Mouse (Mus musculus) liver, adult 2 months (tissue): ENCODE measurements around the gene Kif5c. TPM values are rescaled to one million over a fixed set of nuclear protein-coding genes. Genes with fewer than 3 reads are reported as not detected.

Experiments used
- DNase-seq: peaks from one replicate; pipeline ENCODE4 v3.0.0-alpha.2; 2011; ENCODE audit warnings: low read depth, low spot score; ENCODE audit errors: extremely low read depth
- H3K27ac ChIP-seq: fragments of 200-500 bp; replicated peaks from 2 replicates; pipeline ENCODE4 v1.5.1; 2012; ENCODE audit warnings: low read depth, mild to moderate bottlenecking, control low read depth, inconsistent platforms, low read length; ENCODE audit not compliant: insufficient read depth
- H3K27me3 ChIP-seq: fragments of 200-500 bp; 2 replicates; pipeline ENCODE4 v1.6.1; 2012; ENCODE audit warnings: mild to moderate bottlenecking, moderate library complexity, low read length, inconsistent platforms; ENCODE audit not compliant: control insufficient read depth, insufficient read depth
- H3K36me3 ChIP-seq: fragments of 200-500 bp; 2 replicates; pipeline ENCODE4 v1.6.1; 2012; ENCODE audit warnings: low read length, inconsistent platforms; ENCODE audit not compliant: control insufficient read depth, insufficient read depth
- H3K4me1 ChIP-seq: fragments of 200-500 bp; 2 replicates; pipeline ENCODE4 v1.6.1; 2011; ENCODE audit warnings: low read length; ENCODE audit not compliant: control insufficient read depth, insufficient read depth
- H3K4me3 ChIP-seq: fragments of 200-500 bp; 2 replicates; pipeline ENCODE4 v1.5.1; 2011; ENCODE audit warnings: low read depth, mild to moderate bottlenecking, control low read depth, low read length, moderate library complexity; ENCODE audit not compliant: insufficient read depth
- H3K79me2 ChIP-seq: fragments of 200-500 bp; 2 replicates; pipeline ENCODE4 v1.6.1; 2012; ENCODE audit warnings: inconsistent platforms, mild to moderate bottlenecking, low read length, moderate library complexity; ENCODE audit not compliant: control insufficient read depth, insufficient read depth
- H3K9ac ChIP-seq: fragments of 200-500 bp; 2 replicates; pipeline ENCODE4 v1.6.1; 2012; ENCODE audit warnings: low read depth, mild to moderate bottlenecking, control low read depth, inconsistent platforms, low read length
- CTCF ChIP-seq: fragments of 200-500 bp; IDR thresholded peaks from 2 replicates; pipeline ENCODE4 v1.5.1; 2011; ENCODE audit warnings: low read depth, low read length, control low read depth
- POLR2A ChIP-seq: fragments of 200-500 bp; IDR thresholded peaks from 2 replicates; pipeline ENCODE4 v1.6.1; 2011; ENCODE audit warnings: low read length, control low read depth; ENCODE audit not compliant: insufficient read depth; ENCODE audit errors: extremely low read depth
- WGBS: fragments of 180-500 bp; shearing (Covaris S2); methylation state at CpG from one replicate; pipeline ENCODE4 v1.1.7; 2018; 5-methylcytosine and 5-hydroxymethylcytosine counted together
- polyA plus RNA-seq: library from polyadenylated mRNA; depleted of rRNA; stranded (reverse); fragments of >200 nt; gene quantifications from 2 replicates; pipeline ENCODE4 v1.2.3, GENCODE M21; 2012
- total RNA-seq: library from RNA; depleted of rRNA; stranded (reverse); fragments of >200 nt; gene quantifications from 2 replicates; pipeline ENCODE4 v1.2.3, GENCODE M21; 2014

Kif5c gene
- total and polyA plus RNA-seq, 2 experiments: under 0.01 TPM; not detected in 1

- H3K79me2 ChIP-seq: no peaks in the 10 kb centered on the region
- TF ChIP-seq POLR2A (no peak), CTCF (no peak)
- no peak overlapping the region for H3K27ac ChIP-seq
- no peak for DNase-seq
- H3K36me3 ChIP-seq: no peaks in the 10 kb centered on the region
- 82% methylated on average over 11 of the region's 11 CpGs for WGBS
- H3K4me1 ChIP-seq: no peaks in the 10 kb centered on the region
- no peak overlapping the region for H3K9ac ChIP-seq
- no peaks in the 10 kb centered on the region for H3K27me3 ChIP-seq
- H3K4me3 ChIP-seq: no peak overlapping the region
Measured at GRCm38 (mm10) chr2:49805736-49806371, 186.8 kb downstream of the Kif5c start.

DNA sequence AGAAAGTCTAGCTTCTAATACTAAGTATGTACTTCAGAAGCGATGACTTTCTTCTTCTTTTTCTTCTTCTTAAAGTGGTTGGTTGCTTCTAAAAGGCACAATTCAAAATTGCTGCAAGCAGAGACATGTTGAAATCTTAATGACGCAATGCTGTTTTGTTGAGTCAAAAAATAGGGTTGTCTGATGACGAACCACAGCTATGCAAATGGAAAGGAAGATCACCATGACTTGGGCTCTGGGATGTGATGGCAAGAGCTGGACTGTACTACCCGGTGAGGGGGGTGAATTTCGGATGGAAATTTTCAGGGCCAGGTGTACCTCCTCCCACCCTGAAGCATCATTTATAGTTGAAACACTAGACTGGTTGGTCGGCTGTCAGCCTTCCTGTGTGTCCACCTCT is 190.4 kb downstream of the Kif5c start:
- Histone ChIP-seq H3K9ac (no peak overlapping the region), H3K36me3 (no peaks in the 10 kb centered on the region), H3K79me2 (no peaks in the 10 kb centered on the region), H3K4me3 (no peak overlapping the region), H3K4me1 (no peaks in the 10 kb centered on the region; the same call in 1 of the 2 replicates), H3K27me3 (no peaks in the 10 kb centered on the region), H3K27ac (no peak overlapping the region)
- whole genome bisulfite sequencing: 59% methylated on average over 6 of the region's 6 CpGs
- DNase-seq: no peak
- TF ChIP-seq POLR2A (no peak), CTCF (no peak)

GRCm38 (mm10) chr2:49811420-49811819 is 192.3 kb downstream of the Kif5c start:
- TF ChIP-seq POLR2A (no peak), CTCF (no peak)
- no peaks in the 10 kb centered on the region; the same call in 1 of the 2 replicates for H3K4me1 ChIP-seq
- no peaks in the 10 kb centered on the region for H3K36me3 ChIP-seq
- no peak for DNase-seq
- no peaks in the 10 kb centered on the region for H3K79me2 ChIP-seq
- WGBS: 33% methylated on average over 11 of the region's 11 CpGs
- H3K27me3 ChIP-seq: no peaks in the 10 kb centered on the region
- H3K27ac ChIP-seq: no peak overlapping the region
- no peak overlapping the region for H3K4me3 ChIP-seq
- no peak overlapping the region for H3K9ac ChIP-seq

GRCm38 (mm10) chr2:49811871-49812363 is 192.8 kb downstream of the Kif5c start:
- Histone ChIP-seq H3K79me2 (no peaks in the 10 kb centered on the region), H3K36me3 (no peaks in the 10 kb centered on the region), H3K9ac (no peak overlapping the region), H3K27ac (no peak overlapping the region), H3K27me3 (no peaks in the 10 kb centered on the region), H3K4me3 (no peak overlapping the region), H3K4me1 (no peaks in the 10 kb centered on the region; the same call in 1 of the 2 replicates)
- TF ChIP-seq POLR2A (no peak), CTCF (no peak)
- 7% methylated on average over 4 of the region's 4 CpGs for WGBS
- DNase-seq: peak; percentile 55

- Histone ChIP-seq H3K4me3 (no peak overlapping the region), H3K9ac (no peak overlapping the region), H3K36me3 (no peaks in the 10 kb centered on the region), H3K4me1 (no peaks in the 10 kb centered on the region; the same call in 1 of the 2 replicates), H3K27me3 (no peaks in the 10 kb centered on the region), H3K79me2 (no peaks in the 10 kb centered on the region), H3K27ac (no peak overlapping the region)
- DNase-seq: no peak
- TF ChIP-seq POLR2A: no peak
- TF ChIP-seq CTCF: no peak
- 74% methylated on average over 4 of the region's 4 CpGs for WGBS
Measured at GRCm38 (mm10) chr2:49813151-49813550, 194.1 kb downstream of the Kif5c start.

- no peak for DNase-seq
- Histone ChIP-seq H3K4me1 (no peaks in the 10 kb centered on the region; the same call in 1 of the 2 replicates), H3K4me3 (no peak overlapping the region), H3K36me3 (no peaks in the 10 kb centered on the region), H3K9ac (no peak overlapping the region), H3K27me3 (no peaks in the 10 kb centered on the region), H3K27ac (no peak overlapping the region), H3K79me2 (no peaks in the 10 kb centered on the region)
- TF ChIP-seq CTCF: no peak
- no peak for TF ChIP-seq POLR2A
- 61% methylated on average over 6 of the region's 6 CpGs for WGBS
Measured at GRCm38 (mm10) chr2:49814011-49814410, 194.9 kb downstream of the Kif5c start.
